Mouse (Mus musculus): ENCODE data around the gene Mbnl1. TPM values are rescaled to one million over a fixed set of nuclear protein-coding genes. Genes with fewer than 3 reads are reported as not detected.

The Mbnl1 gene
- polyA plus RNA-seq, 1 experiment from 2014 or later, result 70.2 TPM

DNA sequence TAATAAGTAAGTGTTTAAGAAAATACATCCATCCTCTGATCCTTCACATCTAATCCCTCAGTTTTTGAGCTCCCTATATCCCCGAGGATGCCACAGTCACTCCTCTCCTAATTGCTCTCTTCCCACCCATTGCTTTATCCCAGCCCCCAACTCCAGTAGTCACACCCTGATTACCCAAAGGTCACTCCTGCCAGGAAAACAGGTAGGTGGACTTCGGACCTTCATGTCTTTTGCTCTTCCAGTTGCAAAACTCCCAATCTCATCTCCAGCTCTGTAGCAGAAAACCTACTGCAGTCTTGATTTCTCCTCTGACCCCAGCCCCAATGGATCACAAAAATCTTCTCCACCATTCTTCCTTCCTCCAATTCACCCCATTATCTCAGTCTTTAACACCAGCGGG lies 169.6 kb downstream of the Mbnl1 start:
- 72% methylated on average over 3 of the region's 3 CpGs for WGBS
- ATAC-seq (replicated peaks; ENCODE audit: low FRiP score, low read depth) (no peak), DNase-seq (ENCODE audit: low spot score) (no peak)
- H3K4me2 ChIP-seq (ENCODE audit: low read length), result no peak overlapping the region
- no peaks in the 10 kb centered on the region for H3K4me1 ChIP-seq (replicated peaks; ENCODE audit: insufficient read depth, low read length)
- H3K9me3 ChIP-seq (replicated peaks; ENCODE audit: low read length), result no peaks in the 10 kb centered on the region
- no peaks in the 10 kb centered on the region for H3K27me3 ChIP-seq (ENCODE audit: insufficient read depth, low read length)
- no peaks in the 10 kb centered on the region for H3K36me3 ChIP-seq (ENCODE audit: insufficient read depth, low read length)
- H3K4me3 ChIP-seq (replicated peaks; ENCODE audit: low read depth, low read length), result no peak overlapping the region
- H3K9ac ChIP-seq (ENCODE audit: low read depth, low read length), result no peak overlapping the region
- no peak for TF ChIP-seq CTCF (IDR thresholded peaks at IDR 0.05; ENCODE audit: low read depth)
- H3K27ac ChIP-seq, result no peak overlapping the region

DNA sequence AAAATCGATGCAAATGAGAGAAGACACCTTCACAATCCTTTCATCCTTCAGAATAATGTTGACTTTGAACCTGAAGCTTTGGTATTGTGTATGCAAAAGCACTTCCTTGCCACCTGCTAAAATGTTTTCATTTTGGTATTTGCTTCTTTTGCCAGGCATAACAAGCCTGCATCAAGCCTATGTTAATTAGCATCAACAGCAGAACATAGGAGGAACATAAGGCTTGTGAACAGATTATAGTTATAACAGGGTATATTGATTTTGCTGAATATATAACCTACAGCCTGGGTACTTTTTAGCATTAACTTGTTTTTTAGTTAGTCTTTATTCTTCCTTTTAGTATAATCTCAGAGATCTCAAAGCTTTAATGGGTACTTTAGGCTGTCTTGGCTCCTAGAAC lies 172.9 kb downstream of the Mbnl1 start:
- H3K27me3 ChIP-seq (ENCODE audit: insufficient read depth, low read length), result no peaks in the 10 kb centered on the region
- H3K9ac ChIP-seq (ENCODE audit: low read depth, low read length), result no peak overlapping the region
- H3K4me3 ChIP-seq (replicated peaks; ENCODE audit: low read depth, low read length), result no peak overlapping the region
- no peak overlapping the region for H3K4me2 ChIP-seq (ENCODE audit: low read length)
- ATAC-seq (replicated peaks; ENCODE audit: low FRiP score, low read depth) (no peak), DNase-seq (ENCODE audit: low spot score) (no peak)
- H3K36me3 ChIP-seq (ENCODE audit: insufficient read depth, low read length), result no peaks in the 10 kb centered on the region
- no peak overlapping the region for H3K27ac ChIP-seq
- H3K9me3 ChIP-seq (replicated peaks; ENCODE audit: low read length), result no peaks in the 10 kb centered on the region
- no peaks in the 10 kb centered on the region for H3K4me1 ChIP-seq (replicated peaks; ENCODE audit: insufficient read depth, low read length)
- WGBS, result 81% methylated on average over 1 of the region's 1 CpGs
- no peak for TF ChIP-seq CTCF (IDR thresholded peaks at IDR 0.05; ENCODE audit: low read depth)

DNA sequence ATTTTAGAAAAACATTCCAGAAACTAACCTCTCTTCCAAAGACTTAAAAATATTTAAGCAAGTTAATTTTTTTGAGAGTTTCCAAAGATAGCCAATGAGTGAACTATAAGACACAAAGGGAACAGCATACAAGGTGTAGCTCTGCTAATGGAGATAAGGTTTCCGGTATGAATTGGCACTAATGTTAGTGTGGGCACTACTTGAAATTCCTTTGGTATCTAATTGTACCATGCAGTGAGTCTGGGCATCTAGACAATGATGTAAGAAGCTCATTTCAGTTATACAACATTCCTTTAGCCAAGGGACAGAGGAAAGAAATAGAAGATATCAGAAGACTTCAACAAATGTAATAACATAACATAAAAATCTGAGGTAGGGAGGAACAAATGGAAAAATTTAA lies 175.7 kb downstream of the Mbnl1 start:
- DNase-seq (ENCODE audit: low spot score) (no peak), ATAC-seq (replicated peaks; ENCODE audit: low FRiP score, low read depth) (no peak)
- WGBS, result 93% methylated on average over 1 of the region's 1 CpGs
- Histone ChIP-seq H3K4me2 (ENCODE audit: low read length) (no peak overlapping the region), H3K27ac (no peak overlapping the region), H3K9me3 (replicated peaks; ENCODE audit: low read length) (no peaks in the 10 kb centered on the region), H3K9ac (ENCODE audit: low read depth, low read length) (no peak overlapping the region), H3K27me3 (ENCODE audit: insufficient read depth, low read length) (no peaks in the 10 kb centered on the region), H3K4me1 (replicated peaks; ENCODE audit: insufficient read depth, low read length) (no peaks in the 10 kb centered on the region), H3K36me3 (ENCODE audit: insufficient read depth, low read length) (no peaks in the 10 kb centered on the region), H3K4me3 (replicated peaks; ENCODE audit: low read depth, low read length) (no peak overlapping the region)
- TF ChIP-seq CTCF (IDR thresholded peaks at IDR 0.05; ENCODE audit: low read depth), result no peak

DNA sequence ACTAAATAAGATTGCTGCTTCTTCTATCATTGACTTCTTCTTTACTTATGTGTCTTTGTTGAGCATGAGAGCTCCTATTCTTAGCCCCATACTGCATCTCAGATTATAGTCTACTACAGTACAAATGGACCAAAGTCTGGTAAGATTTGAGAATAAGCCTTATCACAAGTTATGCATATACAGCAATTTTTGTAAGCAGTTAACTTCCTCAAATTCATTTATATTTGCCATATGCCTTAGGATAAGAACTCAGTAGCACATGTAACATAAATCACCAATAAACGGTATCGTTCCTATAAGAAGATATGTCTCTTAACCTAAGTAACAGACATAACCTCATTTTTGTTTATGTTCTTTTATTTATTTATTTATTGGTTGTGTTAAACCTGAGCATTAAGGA lies 188.1 kb downstream of the Mbnl1 start:
- no peak for DNase-seq (ENCODE audit: low spot score)
- WGBS, result 91% methylated on average over 2 of the region's 2 CpGs
- Histone ChIP-seq H3K4me1 (replicated peaks; ENCODE audit: insufficient read depth, low read length) (no peaks in the 10 kb centered on the region), H3K9ac (ENCODE audit: low read depth, low read length) (no peak overlapping the region), H3K36me3 (ENCODE audit: insufficient read depth, low read length) (no peaks in the 10 kb centered on the region), H3K27me3 (ENCODE audit: insufficient read depth, low read length) (no peaks in the 10 kb centered on the region), H3K27ac (no peak overlapping the region), H3K4me2 (ENCODE audit: low read length) (no peak overlapping the region), H3K9me3 (replicated peaks; ENCODE audit: low read length) (no peaks in the 10 kb centered on the region), H3K4me3 (replicated peaks; ENCODE audit: low read depth, low read length) (no peak overlapping the region)
- TF ChIP-seq CTCF (IDR thresholded peaks at IDR 0.05; ENCODE audit: low read depth), result no peak
- ATAC-seq (replicated peaks; ENCODE audit: low FRiP score, low read depth), result no peak
